Comparison of ENCODE assay signal across 10 mouse cellular contexts in genomic region chr10:45009676-45010075, GRCm38 (mm10). TPM values are rescaled to one million over a fixed set of nuclear protein-coding genes. Genes with fewer than 3 reads are reported as not detected.
DNase-seq lines count a peak whose midpoint lies in the region; ATAC-seq and TF ChIP-seq lines count a peak whose summit lies in the region.
"Had no signal": no experiment of that assay in that cellular context is flagged by ENCODE, and none has a peak within 500 bp of the region (broad histone marks: within the 10 kb centered on the region; RNA-seq: fewer than 3 reads in every experiment).

No protein-coding gene starts in this region.

- H3K4me2 ChIP-seq in forebrain, embryonic 16.5 days (ENCODE audit: low read length) = no peak overlapping the region
- no peak overlapping the region for H3K4me2 ChIP-seq in neural tube, embryonic 12.5 days (replicated peaks)
- no peak overlapping the region for H3K4me2 ChIP-seq in liver, embryonic 11.5 days
- H3K4me2 ChIP-seq: heart, embryonic 13.5 days; liver, embryonic 15.5 days had no signal

- WGBS in cerebellum, adult 2 months = 13% methylated on average over 10 of the region's 10 CpGs
- WGBS in forebrain, embryonic 16.5 days = 1% methylated on average over 10 of the region's 10 CpGs
- WGBS in neural tube, embryonic 12.5 days = 16% methylated on average over 10 of the region's 10 CpGs
- WGBS in liver, embryonic 11.5 days = 71% methylated on average over 10 of the region's 10 CpGs

- no peaks in the 10 kb centered on the region for H3K4me1 ChIP-seq in cerebellum, adult 2 months (ENCODE audit: control insufficient read depth, insufficient read depth, low read length)
- H3K4me1 ChIP-seq in forebrain, embryonic 16.5 days (replicated peaks; ENCODE audit: control insufficient read depth, insufficient read depth, low read length) = 0 out of 2 replicates have a peak, but pooled peaks cover 2% of the 10 kb centered on the region
- H3K4me1 ChIP-seq in neural tube, embryonic 12.5 days = no peaks in the 10 kb centered on the region
- no peaks in the 10 kb centered on the region for H3K4me1 ChIP-seq in liver, embryonic 11.5 days (replicated peaks; ENCODE audit: control insufficient read depth, insufficient read depth, low read length)
- H3K4me1 ChIP-seq: heart, embryonic 13.5 days; liver, embryonic 15.5 days had no signal

- DNase-seq in cerebellum, postnatal 14 days = peak; percentile 34 to 43
- no peak for DNase-seq in cerebellum, adult 2 months
- DNase-seq in left cerebral cortex, adult 11 months (ENCODE audit: low spot score) = peak; percentile 35
- no peak for DNase-seq in thymus, postnatal 14 days
- no peak for DNase-seq in natural killer cell, adult 2 months (ENCODE audit: low spot score in 2 of 2)
- DNase-seq in liver, embryonic 11.5 days (ENCODE audit: low spot score) = no peak

- no peaks in the 10 kb centered on the region for H3K36me3 ChIP-seq in forebrain, embryonic 16.5 days (ENCODE audit: control insufficient read depth, insufficient read depth)
- H3K36me3 ChIP-seq in neural tube, embryonic 12.5 days = no peaks in the 10 kb centered on the region
- H3K36me3 ChIP-seq in liver, embryonic 11.5 days (ENCODE audit: control insufficient read depth, insufficient read depth, low read length) = no peaks in the 10 kb centered on the region
- H3K36me3 ChIP-seq: heart, embryonic 13.5 days; liver, embryonic 15.5 days had no signal

- H3K9ac ChIP-seq in forebrain, embryonic 16.5 days (replicated peaks; ENCODE audit: low read depth, low read length) = no peak overlapping the region
- H3K9ac ChIP-seq in neural tube, embryonic 12.5 days = no peak overlapping the region
- no peak overlapping the region for H3K9ac ChIP-seq in liver, embryonic 11.5 days (ENCODE audit: low read depth, low read length)
- H3K9ac ChIP-seq: heart, embryonic 13.5 days; liver, embryonic 15.5 days had no signal

- no peak overlapping the region for H3K27ac ChIP-seq in cerebellum, adult 2 months (ENCODE audit: insufficient read depth, low read length)
- no peak overlapping the region for H3K27ac ChIP-seq in forebrain, embryonic 16.5 days (ENCODE audit: low read length)
- H3K27ac ChIP-seq in neural tube, embryonic 12.5 days = no peak overlapping the region
- H3K27ac ChIP-seq in liver, embryonic 11.5 days (ENCODE audit: low read depth, low read length) = no peak overlapping the region
- H3K27ac ChIP-seq: heart, embryonic 13.5 days; liver, embryonic 15.5 days had no signal

- no peak for TF ChIP-seq POLR2A in cerebellum, adult 2 months (IDR thresholded peaks at IDR 0.05; ENCODE audit: borderline replicate concordance, insufficient read depth, low read length)

- peak; percentile 95 for ATAC-seq in forebrain, embryonic 16.5 days
- ATAC-seq in neural tube, embryonic 12.5 days (ENCODE audit: low FRiP score, low read depth) = 0 out of 2 replicates have a peak, but pooled peaks have one; percentile 44
- no peak for ATAC-seq in liver, embryonic 11.5 days (replicated peaks; ENCODE audit: low FRiP score)

- H3K27me3 ChIP-seq in cerebellum, adult 2 months (ENCODE audit: control insufficient read depth, insufficient read depth, low read length) = no peaks in the 10 kb centered on the region
- peaks cover 6% of the 10 kb centered on the region for H3K27me3 ChIP-seq in forebrain, embryonic 16.5 days (replicated peaks; ENCODE audit: control insufficient read depth, insufficient read depth, low read length)
- no peaks in the 10 kb centered on the region for H3K27me3 ChIP-seq in neural tube, embryonic 12.5 days (replicated peaks)
- no peaks in the 10 kb centered on the region for H3K27me3 ChIP-seq in liver, embryonic 11.5 days (replicated peaks; ENCODE audit: control insufficient read depth, insufficient read depth, low read length)
- H3K27me3 ChIP-seq: heart, embryonic 13.5 days; liver, embryonic 15.5 days had no signal

- H3K9me3 ChIP-seq in forebrain, embryonic 16.5 days (ENCODE audit: control insufficient read depth, low read length) = no peaks in the 10 kb centered on the region
- H3K9me3 ChIP-seq in neural tube, embryonic 12.5 days = no peaks in the 10 kb centered on the region
- no peaks in the 10 kb centered on the region for H3K9me3 ChIP-seq in liver, embryonic 11.5 days (ENCODE audit: control insufficient read depth, low read length)
- H3K9me3 ChIP-seq: heart, embryonic 13.5 days; liver, embryonic 15.5 days had no signal

- H3K4me3 ChIP-seq in cerebellum, adult 2 months (replicated peaks; ENCODE audit: insufficient read depth, low read depth, low read length) = no peak overlapping the region
- H3K4me3 ChIP-seq in forebrain, embryonic 16.5 days (replicated peaks; ENCODE audit: low read length) = no peak overlapping the region
- H3K4me3 ChIP-seq in neural tube, embryonic 12.5 days = no peak overlapping the region
- no peak overlapping the region for H3K4me3 ChIP-seq in liver, embryonic 11.5 days (ENCODE audit: low read depth, low read length)
- H3K4me3 ChIP-seq: heart, embryonic 13.5 days; liver, embryonic 15.5 days had no signal

- no peak for TF ChIP-seq CTCF in cerebellum, adult 2 months (IDR thresholded peaks at IDR 0.05; ENCODE audit: borderline replicate concordance, insufficient read depth, low read depth, low read length)

RNA-seq across cellular contexts. Expression of gene Prep, which starts 57.3 kb away (rescaled TPM):
- polyA plus RNA-seq in cerebellum, adult 2 months (2012; rRNA removed) = 7.8 and 8.7 TPM in 2 replicates
- 20.3 and 21.8 TPM in 2 replicates for polyA plus RNA-seq in forebrain, embryonic 16.5 days (2015; fragmentation: Nextera tagmentation; extraction: Ambion mirVana)
- 27.8 and 29.1 TPM in 2 replicates for polyA plus RNA-seq in neural tube, embryonic 12.5 days (2016; fragmentation: Nextera tagmentation; extraction: Ambion mirVana)
- polyA plus RNA-seq in liver, embryonic 11.5 days (2014; fragmentation: Nextera tagmentation; extraction: Ambion mirVana) = 22.1 and 27.7 TPM in 2 replicates

Comparison
In these comparisons a context has a peak if more than half of its experiments do, and no peak if none do; other contexts are left out.
1. DNase-seq: peak in cerebellum, postnatal 14 days (2 of 2) and left cerebral cortex, adult 11 months (single experiment); none in cerebellum, adult 2 months (0 of 2), thymus, postnatal 14 days (single experiment), natural killer cell, adult 2 months (0 of 2) and liver, embryonic 11.5 days (single experiment).